Mouse (Mus musculus) liver, embryonic 14.5 days (tissue): ENCODE measurements around the gene Slc22a14. TPM values are rescaled to one million over a fixed set of nuclear protein-coding genes. Genes with fewer than 3 reads are reported as not detected.

ENCODE experiments used
- ATAC-seq: fragments of 200-750 bp; cut with Nextera tagmentation; 2 replicates; pipeline ENCODE4 v1.8.0; 2017; ENCODE audit warnings: moderate number of reproducible peaks, mild to moderate bottlenecking, moderate library complexity; ENCODE audit not compliant: insufficient read depth
- DNase-seq, 3 experiments: peaks; one replicate each; pipeline ENCODE4 v3.0.0-alpha.2; 2012 to 2013; ENCODE audit warnings: low read depth in 3 of 3, low spot score in 3 of 3
- H3K27ac ChIP-seq: fragments of 300-500 bp; sonication (generic); 2 replicates; pipeline ENCODE4 v1.5.1; 2014; ENCODE audit warnings: moderate library complexity, mild to moderate bottlenecking, control low read depth, inconsistent platforms
- H3K27me3 ChIP-seq: fragments of 300-500 bp; sonication (generic); 2 replicates; pipeline ENCODE4 v1.6.1; 2014; ENCODE audit warnings: mild to moderate bottlenecking, low read length, moderate library complexity; ENCODE audit not compliant: control insufficient read depth, insufficient read depth
- H3K36me3 ChIP-seq: fragments of 300-500 bp; sonication (generic); replicated peaks from 2 replicates; pipeline ENCODE4 v1.6.1; 2014; ENCODE audit warnings: low read depth; ENCODE audit not compliant: control insufficient read depth, insufficient read depth
- H3K4me1 ChIP-seq, 2 experiments: fragments of 200-500 bp in 1 of 2; fragments of 300-500 bp in 1 of 2; sonication (generic) in 1 of 2; replicated peaks; 2 replicates each; pipeline ENCODE4 v1.6.1; 2012 to 2014; ENCODE audit warnings: antibody characterized with exemption in 1 of 2, inconsistent platforms in 1 of 2, low read length in 1 of 2; ENCODE audit not compliant: control insufficient read depth in 2 of 2, insufficient read depth in 2 of 2
- H3K4me2 ChIP-seq: fragments of 300-500 bp; sonication (generic); 2 replicates; pipeline ENCODE4 v1.6.1; 2014; ENCODE audit warnings: low read depth, mild to moderate bottlenecking, control low read depth, moderate library complexity
- H3K4me3 ChIP-seq, 2 experiments: fragments of 200-500 bp in 1 of 2; fragments of 300-500 bp in 1 of 2; sonication (generic) in 1 of 2; 2 replicates each; pipeline ENCODE4 v1.5.1; 2012 to 2014; ENCODE audit warnings: low read depth in 2 of 2, low read length in 2 of 2, mild to moderate bottlenecking in 2 of 2, control low read depth in 1 of 2, inconsistent platforms in 1 of 2, moderate library complexity in 1 of 2; ENCODE audit not compliant: insufficient read depth in 1 of 2
- H3K9ac ChIP-seq: fragments of 300-500 bp; sonication (generic); replicated peaks from 2 replicates; pipeline ENCODE4 v1.6.1; 2014; ENCODE audit warnings: mild to moderate bottlenecking, control low read depth, moderate library complexity
- H3K9me3 ChIP-seq: fragments of 300-500 bp; sonication (generic); 2 replicates; pipeline ENCODE4 v1.6.1; 2016; ENCODE audit warnings: low read length, mixed read lengths; ENCODE audit not compliant: control insufficient read depth
- CTCF ChIP-seq: IDR thresholded peaks from 2 replicates; pipeline ENCODE4 v1.5.1; 2016; ENCODE audit warnings: antibody characterized with exemption, low read depth, control low read depth
- EP300 ChIP-seq: IDR thresholded peaks from 2 replicates; pipeline ENCODE4 v1.6.1; 2016; ENCODE audit warnings: antibody characterized with exemption, low read depth
- WGBS: fragments of 180-500 bp; shearing (Covaris S2); extraction: QIAGEN DNeasy Blood & Tissue Kit; methylation state at CpG from one replicate; pipeline ENCODE4 v1.1.7; 2014; ENCODE audit not compliant: insufficient replicate concordance; 5-methylcytosine and 5-hydroxymethylcytosine counted together
- polyA plus RNA-seq, 2 experiments: library from polyadenylated mRNA; depleted of rRNA in 1 of 2; stranded (reverse) in 1 of 2; unstranded in 1 of 2; fragments of >200 nt; fragmentation: Nextera tagmentation in 1 of 2; extraction: Ambion mirVana in 1 of 2; gene quantifications; 2 replicates each; pipeline versions ENCODE4 v1.2.1 to v1.2.3; 2012 to 2014

Slc22a14 gene
- polyA plus RNA-seq, 2 experiments: not detected

DNA sequence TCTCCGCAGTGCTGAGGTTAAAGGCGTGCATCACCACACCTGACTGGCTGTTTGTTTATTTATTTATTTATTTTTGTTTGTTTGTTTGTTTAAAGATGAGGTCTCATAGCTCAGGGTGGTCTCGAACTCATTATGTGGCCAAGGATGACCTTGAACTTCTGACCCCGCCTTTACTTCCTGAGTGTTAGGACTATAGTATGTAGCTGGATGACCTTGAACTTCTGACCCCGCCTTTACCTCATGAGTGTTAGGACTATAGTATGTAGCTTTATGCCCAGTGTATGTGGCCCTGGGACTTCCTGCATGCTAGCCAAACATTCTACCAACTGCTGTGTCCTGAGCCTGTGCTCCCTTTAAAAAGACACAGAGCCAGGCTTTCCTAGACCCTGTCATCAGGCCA, 3.9 kb downstream of the Slc22a14 start:
- no peaks in the 10 kb centered on the region for H3K36me3 ChIP-seq
- H3K4me1 ChIP-seq: 0 out of 4 replicates have a peak, but pooled peaks cover 0 to 6% of the 10 kb centered on the region in 2 experiments
- TF ChIP-seq CTCF (no peak), EP300 (no peak)
- DNase-seq (no peak), ATAC-seq (no peak)
- H3K4me3 ChIP-seq: no peak overlapping the region
- H3K27ac ChIP-seq: no peak overlapping the region
- H3K27me3 ChIP-seq: no peaks in the 10 kb centered on the region
- H3K9me3 ChIP-seq: no peaks in the 10 kb centered on the region
- H3K4me2 ChIP-seq: no peak overlapping the region
- H3K9ac ChIP-seq: no peak overlapping the region
- 70% methylated on average over 5 of the region's 5 CpGs for WGBS

DNA sequence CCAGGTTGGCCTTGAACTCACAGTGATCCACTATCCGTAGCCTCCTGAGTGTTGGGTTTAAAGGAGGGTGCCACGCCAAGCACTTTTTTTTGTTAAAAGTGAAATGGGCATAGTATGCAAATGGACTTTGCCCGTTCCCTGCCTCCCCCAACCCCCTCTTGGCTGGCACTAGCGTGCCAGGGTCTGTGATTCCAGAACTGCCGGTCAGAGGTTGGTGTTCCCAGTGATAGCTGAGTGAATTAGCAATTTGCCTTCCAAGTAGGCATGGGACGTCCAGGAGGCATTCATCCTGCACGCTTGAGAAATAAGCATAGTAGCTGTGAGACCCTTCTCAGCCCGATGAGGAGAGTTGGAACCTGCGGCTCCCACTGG, 7.3 kb downstream of the Slc22a14 start:
- Histone ChIP-seq H3K4me3 (peak overlapping the region; percentile 65 to 67), H3K36me3 (no peaks in the 10 kb centered on the region), H3K9ac (peak overlapping the region; percentile 37), H3K4me2 (peak overlapping the region; percentile 84), H3K9me3 (no peaks in the 10 kb centered on the region), H3K4me1 (0 out of 4 replicates have a peak, but pooled peaks cover 0 to 6% of the 10 kb centered on the region in 2 experiments), H3K27me3 (no peaks in the 10 kb centered on the region), H3K27ac (no peak overlapping the region)
- DNase-seq: no peak
- ATAC-seq: no peak
- WGBS: 41% methylated on average over 9 of the region's 9 CpGs
- no peak for TF ChIP-seq CTCF
- no peak for TF ChIP-seq EP300

DNA sequence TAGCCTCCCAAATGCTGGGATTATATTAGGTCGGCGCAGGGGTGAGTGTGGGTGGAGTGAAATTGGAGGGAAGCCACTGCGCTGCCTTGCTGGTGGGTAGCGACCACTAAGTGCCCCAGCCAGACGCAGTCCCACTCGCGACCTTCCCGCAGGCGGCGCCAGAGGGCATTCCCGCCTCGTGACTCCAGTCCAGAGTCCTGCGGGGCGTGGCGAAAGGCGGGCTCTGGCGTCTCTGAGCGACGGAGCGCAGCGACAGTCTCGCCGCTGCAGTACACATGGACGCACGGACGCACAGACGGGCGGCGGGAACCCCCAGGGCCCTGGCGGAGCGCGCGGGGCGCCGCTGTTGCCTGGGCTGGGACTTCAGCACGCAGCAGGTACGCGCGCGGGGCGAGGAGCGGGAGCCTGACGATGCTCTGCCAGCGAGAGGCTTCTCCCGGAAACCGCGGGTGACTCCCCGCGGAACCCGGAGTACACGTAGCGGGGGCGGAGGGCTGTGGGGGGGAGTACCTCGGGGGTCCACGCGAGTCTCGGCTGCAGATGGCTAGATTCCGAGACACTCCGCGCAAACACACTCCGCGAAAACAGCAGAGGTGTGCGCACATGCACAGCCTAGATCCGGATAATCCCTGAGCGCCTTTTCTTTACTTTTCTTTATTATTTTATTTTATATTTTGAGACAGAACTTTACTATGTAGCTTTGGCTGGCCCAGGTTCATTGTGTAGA, 7.9 kb downstream of the Slc22a14 start, which contains the start of gene Xylb:
Xylb (plus strand) TSS at position 51 of the 727 bp plus-strand sequence.
- TF ChIP-seq CTCF (peak; percentile 91), EP300 (no peak)
- WGBS: 2% methylated on average over 65 of the region's 65 CpGs
- no peak within 1 kb of the TSS for H3K27ac ChIP-seq

GRCm38 (mm10) chr9:119355943-119356342, 9.4 kb downstream of the Slc22a14 start:
- no peak overlapping the region for H3K27ac ChIP-seq
- no peak overlapping the region for H3K9ac ChIP-seq
- no peaks in the 10 kb centered on the region for H3K36me3 ChIP-seq
- H3K4me1 ChIP-seq: 0 out of 4 replicates have a peak, but pooled peaks cover 0 to 6% of the 10 kb centered on the region in 2 experiments
- no peak for TF ChIP-seq CTCF
- TF ChIP-seq EP300: no peak
- 73% methylated on average over 6 of the region's 6 CpGs for WGBS
- no peaks in the 10 kb centered on the region for H3K9me3 ChIP-seq
- no peaks in the 10 kb centered on the region for H3K27me3 ChIP-seq
- ATAC-seq (no peak), DNase-seq (no peak)
- H3K4me2 ChIP-seq: no peak overlapping the region
- H3K4me3 ChIP-seq: no peak overlapping the region

More for the DNA sequence above, 7.9 kb downstream of the Slc22a14 start, which contains the start of gene Xylb:
- no peaks in the 10 kb centered on the region for H3K9me3 ChIP-seq
- H3K4me1 ChIP-seq: 0 out of 4 replicates have a peak, but pooled peaks cover 0 to 6% of the 10 kb centered on the region in 2 experiments
- H3K27me3 ChIP-seq: no peaks in the 10 kb centered on the region
- no peaks in the 10 kb centered on the region for H3K36me3 ChIP-seq
- H3K4me3 ChIP-seq: peak within 1 kb of the TSS; percentile 65 to 67
- peak; percentile 86 for ATAC-seq
- DNase-seq: peak; percentile 67 to 75 (median 73)
- peak within 1 kb of the TSS; percentile 84 for H3K4me2 ChIP-seq
- H3K9ac ChIP-seq: peak within 1 kb of the TSS; percentile 37

DNA sequence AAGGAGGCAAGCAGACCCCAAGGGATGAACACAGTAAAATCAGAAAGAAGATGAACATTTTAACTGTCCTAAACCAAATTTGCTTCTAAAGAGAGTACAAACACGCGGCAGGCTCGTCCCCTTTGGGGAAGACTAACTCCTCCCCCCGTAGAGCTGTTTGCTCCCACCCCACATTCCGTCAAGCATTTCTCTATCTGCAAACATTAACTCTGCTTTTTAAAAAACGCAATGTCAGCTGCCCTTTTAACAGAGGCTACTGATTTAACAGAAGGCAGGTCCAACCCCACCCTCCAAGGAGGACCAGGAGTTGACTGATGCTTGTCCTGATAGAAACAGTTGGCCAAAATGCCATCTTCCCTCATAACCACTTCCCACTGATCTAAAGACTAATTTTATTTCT, 11.4 kb downstream of the Slc22a14 start:
- ATAC-seq: no peak
- H3K9ac ChIP-seq: no peak overlapping the region

More for the DNA sequence above, 11.4 kb downstream of the Slc22a14 start:
- no peak for TF ChIP-seq CTCF
- no peak for TF ChIP-seq EP300
- Histone ChIP-seq H3K27me3 (no peaks in the 10 kb centered on the region), H3K36me3 (no peaks in the 10 kb centered on the region), H3K4me3 (no peak overlapping the region), H3K27ac (no peak overlapping the region), H3K9me3 (no peaks in the 10 kb centered on the region), H3K4me1 (0 out of 4 replicates have a peak, but pooled peaks cover 0 to 6% of the 10 kb centered on the region in 2 experiments), H3K4me2 (no peak overlapping the region)
- 59% methylated on average over 6 of the region's 6 CpGs for WGBS
- no peak for DNase-seq
